Mouse (Mus musculus) MN1 (cell line): ENCODE results near the gene Sertad3.

ENCODE experiments used
- DNase-seq: peaks from one replicate; pipeline ENCODE4 v3.0.0-alpha.2; 2016; ENCODE audit warnings: low spot score

The Sertad3 gene

DNA sequence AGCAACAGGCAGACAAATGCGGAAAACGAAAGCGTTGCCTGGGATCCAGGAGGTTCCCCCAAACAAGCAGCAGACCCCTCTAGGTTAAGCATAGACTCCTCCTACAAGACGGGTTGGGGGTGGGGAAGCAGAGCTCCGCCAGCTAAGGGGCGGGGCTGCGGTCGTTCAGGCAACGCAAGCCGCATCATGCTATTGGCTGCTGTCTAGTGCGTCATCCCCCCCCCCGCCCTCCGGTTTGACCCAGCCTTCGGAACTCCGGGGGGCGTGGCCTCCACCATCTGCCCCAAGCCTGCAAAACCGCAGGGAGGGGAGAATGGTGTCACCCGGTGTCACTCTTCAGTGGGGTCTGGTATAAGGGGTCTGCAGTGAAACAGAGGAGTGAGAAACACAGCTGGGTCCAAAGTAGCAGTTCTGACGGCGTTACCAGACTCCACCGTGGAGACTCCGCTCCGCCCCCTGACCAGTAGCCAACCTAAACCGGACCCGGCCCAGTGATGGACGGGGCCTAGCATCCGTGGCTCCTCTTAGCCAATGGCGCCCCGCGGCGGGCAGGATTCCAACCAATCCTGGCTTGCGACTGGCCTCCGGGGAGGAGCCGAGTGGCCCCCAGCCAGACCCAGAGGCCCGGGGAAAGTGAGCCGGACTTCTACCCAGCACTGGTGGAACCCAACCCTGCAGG is at the start of gene Sertad3:
TSS of gene Sertad3 (plus strand) at position 613 of the 679 bp plus-strand sequence.
- peak; percentile 97 for DNase-seq

DNA sequence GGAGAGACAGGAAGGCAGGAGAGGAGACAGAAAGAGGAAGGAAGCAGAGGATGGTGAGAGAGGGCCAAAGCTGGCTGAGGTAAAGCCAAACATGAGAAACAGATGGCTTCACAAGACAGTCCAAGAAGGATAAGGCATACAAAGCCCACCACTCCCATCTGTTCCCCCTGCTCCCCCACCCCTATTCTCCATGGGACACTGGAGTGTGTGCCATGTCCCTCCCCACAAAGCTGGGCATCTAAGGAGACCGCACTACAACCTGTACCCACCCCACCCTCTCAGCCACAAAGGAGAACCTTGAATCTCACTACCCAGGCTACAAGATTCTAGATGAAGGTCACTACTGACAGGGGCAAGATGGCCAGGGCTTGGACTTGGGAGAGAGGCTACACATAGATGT is 46.2 kb upstream of the Sertad3 start:
- no peak for DNase-seq

DNA sequence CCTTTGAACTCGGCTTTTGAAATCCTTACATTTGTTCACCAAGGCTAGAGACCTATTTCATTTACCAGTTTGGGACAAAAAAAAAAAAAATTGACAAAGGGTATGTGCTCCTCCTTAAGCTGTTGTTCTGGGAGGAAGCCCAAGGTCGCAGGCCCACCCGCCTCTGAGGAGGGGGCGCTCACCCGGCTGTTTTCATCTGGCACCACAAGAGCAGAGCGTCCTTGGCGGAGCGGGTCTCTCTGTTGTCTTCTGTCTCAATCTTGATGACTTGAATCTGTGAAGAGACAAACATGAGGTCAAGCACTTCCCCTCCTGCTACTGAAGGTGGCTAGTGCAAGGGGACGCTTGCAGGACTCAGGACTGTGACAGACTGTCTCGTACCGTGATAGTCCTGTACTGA is 45.6 kb upstream of the Sertad3 start:
- DNase-seq = no peak

DNA sequence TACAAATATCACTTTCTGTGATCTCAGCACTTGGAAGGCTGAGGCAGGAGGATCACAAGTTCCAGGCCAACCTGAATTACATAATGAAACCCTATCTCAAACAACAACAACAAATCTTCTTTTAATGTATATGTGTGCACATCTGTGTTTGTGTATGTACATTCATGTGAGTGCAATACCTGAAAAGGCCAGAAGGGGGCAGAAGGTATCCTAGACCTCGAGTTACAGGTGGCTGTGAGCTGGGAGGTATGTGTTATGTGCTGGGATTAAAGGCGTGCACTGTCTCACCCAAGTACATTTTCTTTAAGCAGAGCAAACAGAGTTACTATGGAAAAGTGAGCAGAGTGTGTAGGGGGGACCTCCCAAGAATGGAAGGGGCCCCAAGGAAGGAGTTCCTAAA is 44.4 kb upstream of the Sertad3 start:
- DNase-seq = no peak

DNA sequence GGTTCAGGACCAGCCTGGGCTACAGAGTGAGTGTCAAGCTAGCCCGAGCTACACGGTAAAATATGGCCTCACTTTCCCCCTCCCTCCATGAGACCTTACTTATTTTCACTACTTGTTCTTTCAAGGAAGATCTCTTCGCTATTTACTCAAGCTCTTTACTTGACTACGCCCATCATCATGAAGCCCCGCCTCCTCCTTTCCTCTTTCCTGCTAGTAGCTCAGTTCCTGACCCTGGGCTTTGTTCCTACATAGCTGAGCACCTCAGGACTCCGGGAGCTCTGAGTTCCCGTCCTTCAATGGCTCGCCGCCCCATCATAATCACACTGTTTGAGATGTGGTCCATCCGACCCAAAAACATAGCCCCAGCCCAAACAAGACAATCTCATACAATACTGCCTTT is 40.2 kb upstream of the Sertad3 start:
- no peak for DNase-seq

DNA sequence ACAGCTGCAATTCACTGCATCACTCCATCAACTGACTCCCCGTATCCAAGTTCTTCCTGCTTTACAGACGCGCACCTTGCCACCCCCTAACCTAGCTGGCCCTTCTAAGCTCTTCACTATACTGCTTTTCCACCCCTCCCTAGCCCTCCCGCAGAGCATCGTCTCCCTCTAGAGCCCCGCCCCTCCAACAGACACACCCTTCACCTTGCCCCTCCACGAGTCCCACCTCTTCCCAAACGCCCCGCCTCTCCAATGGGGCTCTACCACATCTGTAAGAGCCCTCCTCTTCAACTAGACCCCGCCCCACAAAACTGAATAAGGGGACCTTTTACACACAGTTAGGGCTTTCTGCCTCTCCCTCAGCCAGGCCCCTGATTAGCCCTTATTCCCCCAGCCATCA is 39.8 kb upstream of the Sertad3 start:
- no peak for DNase-seq

DNA sequence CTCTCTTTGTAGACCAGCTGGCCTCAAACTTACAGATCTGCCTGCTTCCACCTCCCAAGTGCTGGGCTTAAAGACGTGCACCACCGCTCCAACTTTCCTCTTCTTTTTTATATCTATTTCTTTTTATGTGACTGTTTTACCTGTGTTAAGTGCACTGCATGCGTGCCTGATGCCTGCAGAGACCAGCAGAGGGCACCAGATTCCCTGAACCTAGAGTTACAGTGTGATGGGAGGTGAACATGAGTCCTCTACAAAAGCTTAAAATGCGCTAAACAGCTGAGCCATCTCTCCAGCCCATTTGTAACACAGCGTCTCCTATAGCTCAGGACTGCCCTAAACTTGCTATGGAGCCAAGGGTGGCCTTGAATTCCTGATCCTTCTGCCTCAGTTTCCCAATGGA is 36.0 kb upstream of the Sertad3 start:
- no peak for DNase-seq

DNA sequence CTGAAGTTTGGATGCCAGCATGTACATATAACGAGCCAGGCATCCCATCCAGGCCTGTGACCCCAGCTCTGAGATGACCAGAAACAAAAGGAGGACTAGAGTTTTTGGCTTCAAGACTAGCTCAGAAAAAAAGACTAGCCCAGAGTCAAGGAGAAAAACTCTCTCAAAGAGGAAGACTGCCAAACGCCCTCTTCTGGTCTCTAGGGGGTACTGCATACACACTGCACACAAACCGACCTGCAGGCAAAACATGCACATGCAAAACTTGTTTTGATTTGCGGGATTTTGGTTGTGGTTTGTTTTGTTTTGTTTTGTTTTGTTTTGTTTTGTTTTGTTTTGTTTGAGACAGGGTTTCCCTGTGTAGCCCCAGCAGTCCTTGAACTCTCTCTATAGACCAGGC is 33.6 kb upstream of the Sertad3 start:
- DNase-seq = no peak

DNA sequence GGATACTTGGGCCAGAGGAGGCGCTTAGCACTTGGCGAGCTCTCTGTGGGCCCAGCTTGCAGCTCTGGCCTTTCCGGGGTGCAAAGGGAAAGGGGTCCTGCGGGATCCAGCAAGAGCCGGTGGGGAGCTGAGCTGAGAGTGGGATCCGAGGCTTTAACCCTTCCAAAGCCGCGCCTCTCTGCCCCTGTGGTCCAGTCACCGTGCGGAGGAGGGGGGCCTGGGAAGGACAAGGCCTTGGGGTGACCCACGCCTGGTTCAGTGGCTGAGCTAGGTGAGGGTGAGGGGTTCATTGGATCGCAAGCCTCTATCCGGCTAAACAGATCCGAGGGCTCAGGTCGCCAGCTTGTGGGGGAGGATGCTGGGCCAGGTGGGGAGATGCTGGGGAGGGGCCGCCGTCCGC is 27.5 kb upstream of the Sertad3 start:
- DNase-seq = peak; percentile 17

DNA sequence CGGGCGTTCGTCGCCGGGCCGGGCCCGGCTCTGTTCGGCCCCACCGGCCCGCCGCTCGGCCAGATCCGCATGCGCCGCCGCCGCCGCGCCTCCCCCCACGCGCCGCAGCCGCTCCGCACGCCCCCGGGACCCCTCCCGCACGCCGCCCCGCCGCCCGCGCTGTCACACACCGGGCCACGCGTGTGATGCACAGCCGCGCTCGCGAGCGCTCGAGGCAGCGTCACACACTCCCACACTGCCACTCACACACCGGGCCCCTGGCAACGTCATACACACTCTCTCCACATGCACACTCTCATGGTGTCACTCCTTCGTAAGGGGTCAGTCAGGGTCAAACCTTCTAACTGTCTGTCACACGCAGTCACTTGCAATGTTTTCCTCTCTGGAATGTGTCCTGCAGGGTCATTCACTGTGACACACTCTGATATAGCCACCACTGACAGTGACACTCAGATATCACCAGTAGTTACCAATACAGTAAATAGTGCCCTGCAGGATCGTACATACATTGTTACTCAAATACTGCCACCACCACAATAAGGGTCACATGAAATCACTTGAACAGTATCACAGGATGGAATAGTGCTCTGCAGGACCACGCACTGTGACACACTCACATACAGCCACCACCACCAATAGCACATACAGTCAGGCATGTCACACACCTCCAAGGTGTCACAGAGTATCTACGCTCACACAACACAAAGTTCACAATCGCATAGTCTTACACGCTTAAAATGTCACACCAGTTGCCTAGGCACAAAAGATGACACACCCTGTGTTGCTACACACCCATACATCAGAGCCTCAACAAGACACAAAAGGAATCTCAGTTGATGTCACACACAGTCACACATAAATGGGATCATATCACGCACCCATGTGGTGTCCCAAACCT is 26.8 kb upstream of the Sertad3 start:
- DNase-seq = peak; percentile 68

DNA sequence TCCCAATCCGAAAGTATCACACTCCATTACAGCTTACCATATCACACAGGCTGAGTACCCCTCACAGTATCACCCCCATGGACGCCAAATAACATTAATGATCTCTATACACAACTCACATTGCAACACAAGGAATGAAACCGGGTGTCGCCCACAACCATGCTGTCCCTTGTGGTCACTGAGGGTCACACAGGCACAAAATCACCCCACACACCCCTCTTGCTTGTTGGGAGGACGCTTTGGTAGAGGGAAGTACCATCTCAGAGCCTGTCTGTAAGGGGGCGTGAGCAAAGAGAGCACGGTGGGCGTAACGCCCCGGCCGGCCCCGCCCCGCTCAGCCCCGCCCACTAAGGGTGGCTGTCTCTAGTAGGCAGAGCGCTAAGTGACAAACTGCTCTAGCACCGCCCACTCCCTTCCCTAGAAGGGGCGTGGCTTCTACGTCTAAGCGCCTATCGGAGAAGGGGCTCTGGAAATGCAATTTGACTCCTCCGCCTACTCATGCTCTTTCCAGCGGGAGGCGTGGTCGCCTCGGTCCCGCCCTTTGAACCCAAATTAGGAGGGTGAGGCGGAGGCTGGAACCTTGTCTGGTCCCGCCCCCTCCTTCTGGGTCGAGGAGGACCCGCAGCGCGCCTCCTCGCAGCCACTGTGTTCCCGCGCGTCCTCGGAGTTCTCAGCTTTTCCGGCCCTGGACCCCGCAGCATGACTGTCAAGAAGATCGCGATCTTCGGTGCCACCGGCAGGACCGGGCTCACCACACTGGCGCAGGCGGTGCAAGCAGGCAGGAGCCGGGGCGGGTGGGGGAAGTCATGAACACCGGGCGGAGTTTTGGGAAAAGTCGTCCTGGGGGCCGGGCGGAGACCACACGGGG is 25.9 kb upstream of the Sertad3 start, which contains the start of the genes Sptbn4 and Blvrb:
TSS of gene Sptbn4 (minus strand) at position 268 of the 868 bp plus-strand sequence.
TSS of gene Blvrb (plus strand) at position 560 of the 868 bp plus-strand sequence.
- DNase-seq = peak; percentile 98

DNA sequence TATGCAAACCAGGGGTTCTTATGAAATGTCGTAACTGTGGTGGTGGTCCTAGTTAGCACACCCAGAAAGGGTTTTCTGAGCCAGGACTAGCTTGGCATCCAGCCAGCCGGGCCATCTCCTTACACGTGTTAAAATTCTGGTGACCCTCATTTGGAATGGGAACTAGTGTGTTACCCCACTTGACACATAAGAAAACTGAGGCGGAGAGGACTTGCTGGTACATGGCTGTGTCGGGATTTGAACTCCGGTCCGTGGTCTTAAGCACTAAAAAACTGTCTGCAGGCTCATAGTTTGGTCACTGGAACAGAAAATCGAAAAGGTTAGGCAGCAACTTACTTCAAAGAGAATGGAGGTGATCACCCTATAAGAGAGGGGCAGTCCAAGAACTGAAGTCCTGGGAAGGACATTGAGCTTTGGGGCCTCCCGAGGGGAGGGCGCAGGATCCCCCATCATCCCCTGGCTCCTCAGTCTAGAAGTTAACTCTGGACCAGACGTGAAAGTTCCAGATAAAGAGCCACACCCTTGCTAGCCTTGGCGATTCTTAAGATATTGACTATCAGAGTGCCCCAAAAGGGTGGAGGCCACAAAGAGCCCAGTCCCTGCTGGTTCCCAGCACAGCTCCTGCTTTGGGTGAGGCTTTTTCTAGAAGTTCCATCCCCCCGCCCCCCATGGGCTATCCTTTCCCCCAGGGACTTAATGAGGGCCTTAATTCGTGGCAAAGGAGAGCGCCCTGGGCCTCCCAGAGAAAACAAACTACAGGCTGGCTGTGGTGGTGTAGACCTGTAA is 25.0 kb upstream of the Sertad3 start:
- DNase-seq = no peak

DNA sequence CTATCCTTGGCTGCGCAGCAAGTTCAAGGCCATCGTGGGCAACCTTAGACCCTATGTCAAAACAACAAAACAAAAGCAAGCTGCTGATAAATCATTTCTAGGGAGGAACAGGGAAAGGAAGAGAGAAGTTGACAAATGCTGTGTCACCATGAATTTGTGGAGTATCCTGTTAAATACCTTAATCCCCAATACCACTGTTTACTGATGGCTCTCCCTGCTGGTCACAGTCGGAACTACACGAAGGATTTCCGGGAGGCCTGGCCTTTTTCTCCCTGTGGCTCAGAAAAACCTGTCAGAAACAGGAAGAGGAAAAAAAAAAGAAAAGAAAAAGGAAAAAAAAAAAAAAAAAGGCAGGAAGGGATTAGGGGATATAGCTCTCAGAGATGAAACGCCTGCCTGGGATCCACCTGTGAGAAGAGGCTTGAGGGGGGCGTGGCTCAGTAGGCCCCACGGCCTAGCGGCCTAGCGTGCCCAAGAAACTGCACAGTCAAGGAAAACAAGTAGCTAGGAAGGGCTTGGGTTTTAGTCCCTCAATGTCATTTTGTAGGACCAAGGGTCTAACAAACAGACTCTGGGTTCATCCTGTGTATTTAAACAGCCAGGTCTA is 24.2 kb upstream of the Sertad3 start:
- peak; percentile 85 for DNase-seq

DNA sequence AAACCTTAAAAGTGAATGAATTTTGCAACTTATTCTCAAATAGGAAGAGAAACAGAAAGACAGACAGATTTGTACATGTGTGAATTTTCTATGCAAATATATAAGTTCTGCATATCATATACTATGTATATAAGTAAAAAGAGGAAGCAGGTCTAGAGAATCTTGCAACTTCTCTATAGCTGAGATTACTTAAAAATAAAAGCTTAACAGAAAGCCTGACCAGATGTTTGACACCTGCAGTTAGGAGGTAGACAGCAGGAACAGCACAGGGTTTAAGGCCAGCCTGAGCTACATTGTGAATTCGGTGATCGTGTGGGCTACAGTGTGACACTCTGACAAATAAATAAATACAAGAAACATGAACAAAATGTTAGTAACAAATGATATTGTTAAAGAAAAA is 22.2 kb upstream of the Sertad3 start:
- DNase-seq = no peak

DNA sequence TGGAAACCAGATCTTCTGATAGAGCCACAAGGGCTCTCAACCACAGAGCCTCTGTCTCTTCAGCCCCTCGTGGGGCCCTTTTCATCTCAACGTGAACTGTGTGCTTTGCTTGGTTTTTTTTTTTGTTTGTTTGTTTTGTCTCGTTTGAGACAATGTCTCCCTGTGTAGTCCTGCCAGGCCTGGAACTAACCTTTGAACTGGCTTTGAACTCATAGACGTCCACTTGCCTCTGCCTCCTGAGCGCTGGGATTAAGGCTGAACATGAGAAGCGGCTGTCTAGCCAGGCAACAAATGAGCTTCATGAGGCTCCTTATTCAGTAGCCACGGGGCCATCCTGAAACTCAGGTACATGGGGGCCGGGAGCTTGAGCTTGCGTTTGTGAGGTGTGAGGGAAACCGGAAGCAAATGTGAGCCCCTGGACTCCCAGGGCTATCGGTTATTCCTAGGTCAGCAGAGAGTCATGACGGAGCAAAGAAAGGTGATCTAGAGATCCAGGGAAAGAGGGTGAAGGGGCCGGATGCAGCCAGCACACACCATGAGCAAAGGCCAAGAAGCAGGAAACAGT is 21.3 kb upstream of the Sertad3 start:
- no peak for DNase-seq

DNA sequence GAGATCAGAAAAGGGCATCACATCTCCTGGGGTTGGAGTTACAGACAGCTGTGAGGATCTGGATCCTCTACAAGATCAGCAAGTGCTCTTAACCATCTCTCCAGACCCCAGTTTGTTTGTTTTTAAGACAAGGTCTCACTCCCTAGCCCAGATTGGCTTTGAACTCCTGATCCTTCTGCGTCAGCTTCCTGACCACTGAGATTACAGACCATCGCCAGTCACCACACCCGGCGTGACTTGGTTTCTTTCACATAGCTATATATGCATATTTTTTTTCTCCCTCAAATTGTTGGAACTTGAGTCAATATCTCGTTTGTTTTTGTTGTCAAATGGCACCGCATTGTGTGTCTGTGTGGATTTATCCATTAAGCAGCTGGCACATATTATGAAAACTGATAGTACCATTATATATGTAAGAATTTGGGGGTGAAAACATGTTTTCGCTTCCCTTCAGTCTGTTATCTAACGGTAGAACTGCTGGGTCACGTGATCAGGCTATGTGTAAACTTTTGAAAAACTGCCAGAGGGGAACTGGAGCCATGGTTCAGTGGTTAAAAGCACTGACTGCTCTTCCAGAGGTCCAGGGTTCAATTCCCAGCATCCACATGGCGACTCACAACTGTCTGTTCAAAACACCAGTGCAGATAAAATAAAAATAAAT is 19.0 kb upstream of the Sertad3 start:
- no peak for DNase-seq

DNA sequence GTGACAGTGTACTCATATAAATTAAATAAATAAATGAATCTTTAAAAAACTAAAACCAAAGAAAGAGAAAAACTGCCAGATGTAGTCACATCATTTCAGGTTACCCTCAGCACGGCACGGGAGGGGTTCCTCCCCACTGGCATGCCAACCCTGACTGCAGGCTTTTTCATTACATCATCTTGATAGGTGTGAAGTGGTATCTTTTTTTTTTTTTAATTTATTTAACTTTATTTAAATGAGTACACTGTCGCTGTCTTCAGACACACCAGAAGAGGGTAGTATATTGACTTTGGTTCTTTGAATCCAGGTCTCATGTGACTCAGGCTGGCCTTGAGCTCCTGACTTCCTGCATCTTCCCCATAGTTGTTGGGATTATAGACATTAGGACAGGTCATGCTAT is 18.3 kb upstream of the Sertad3 start:
- no peak for DNase-seq

DNA sequence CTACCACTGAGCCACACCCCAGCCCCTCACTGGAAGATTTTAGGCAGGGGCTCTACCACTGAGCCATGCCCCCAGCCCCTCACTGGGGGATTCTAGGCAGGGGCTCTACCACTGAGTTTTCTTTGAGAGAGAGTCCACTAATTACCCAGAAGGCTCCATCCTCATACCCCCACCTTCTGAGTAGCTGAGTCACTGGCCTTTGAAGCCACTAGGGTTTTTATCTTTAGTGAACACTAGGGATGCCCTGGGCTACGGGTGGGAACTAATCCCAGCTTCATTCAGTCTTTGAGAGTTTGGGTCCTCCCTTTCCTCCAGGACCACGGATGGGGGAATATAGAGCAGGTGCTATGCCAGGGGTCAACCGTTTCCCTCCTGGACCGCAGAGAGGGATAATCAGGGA is 15.0 kb upstream of the Sertad3 start:
- no peak for DNase-seq

DNA sequence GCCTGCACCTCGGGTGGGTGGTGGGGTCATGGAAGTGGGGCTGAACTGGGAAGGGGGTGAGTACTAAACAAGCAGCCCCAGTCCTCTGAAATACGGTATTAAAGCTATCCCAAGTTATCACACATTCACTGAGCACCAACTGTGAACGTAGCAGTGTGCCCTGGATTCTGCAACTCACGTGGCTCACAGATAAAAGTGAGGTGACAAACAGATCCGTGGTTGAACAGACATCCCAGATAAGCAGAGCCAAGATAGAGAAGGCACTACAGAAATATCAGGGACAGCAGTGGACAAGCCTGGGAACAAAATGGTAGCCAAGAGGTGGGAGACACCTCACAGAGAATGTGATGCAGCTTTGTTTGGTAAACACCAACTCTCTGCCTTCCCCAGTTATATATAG is 13.9 kb upstream of the Sertad3 start:
- no peak for DNase-seq

DNA sequence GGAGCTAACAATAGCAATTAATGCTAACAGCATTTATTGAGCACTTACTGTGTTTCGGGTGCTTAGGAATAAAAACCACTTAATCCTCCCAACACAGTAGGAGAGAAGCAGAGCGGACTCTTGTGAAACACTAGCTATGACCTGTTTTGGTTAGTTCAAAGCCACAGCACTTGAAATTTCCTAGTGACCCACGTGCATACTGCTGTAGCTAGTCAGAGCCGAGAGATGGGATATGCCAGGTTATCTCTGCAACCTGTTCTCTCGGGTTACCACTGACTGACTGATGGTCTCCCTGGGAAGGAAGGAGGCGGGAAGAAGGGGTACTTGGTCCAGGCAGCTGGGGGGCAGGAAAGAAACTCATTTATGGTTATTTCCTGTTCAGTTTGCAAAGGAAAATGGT is 13.1 kb upstream of the Sertad3 start:
- no peak for DNase-seq
